Mouse (Mus musculus): ENCODE results near the gene Ptges. TPM values are rescaled to one million over a fixed set of nuclear protein-coding genes. Genes with fewer than 3 reads are reported as not detected.

The Ptges gene
- total RNA-seq, 2 experiments from 2014 or later = 1.5 to 2.6 TPM

DNA sequence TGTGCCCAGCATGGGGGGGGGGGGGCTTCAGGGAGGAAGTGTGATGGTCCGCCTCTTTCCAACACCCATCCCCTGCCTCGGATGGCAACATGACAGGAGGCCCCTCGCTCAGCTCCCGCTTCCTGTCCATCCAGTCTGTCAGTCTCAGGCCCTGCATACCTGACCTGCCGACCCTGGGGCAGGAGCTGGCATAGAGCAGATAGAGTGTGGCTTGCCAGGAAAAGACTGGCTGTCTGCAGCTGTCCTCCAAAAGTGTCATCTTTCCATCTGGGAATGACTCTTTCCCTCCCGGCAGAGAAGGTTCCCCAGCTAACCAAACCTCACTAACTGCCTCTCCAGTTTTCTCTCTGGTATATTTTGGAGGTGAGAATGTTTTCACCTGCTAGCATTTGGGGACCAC, 79.1 kb downstream of the Ptges start:
- DNase-seq = no peak

GRCm38 (mm10) chr2:30848184-30848583, 81.5 kb downstream of the Ptges start:
- DNase-seq = no peak

DNA sequence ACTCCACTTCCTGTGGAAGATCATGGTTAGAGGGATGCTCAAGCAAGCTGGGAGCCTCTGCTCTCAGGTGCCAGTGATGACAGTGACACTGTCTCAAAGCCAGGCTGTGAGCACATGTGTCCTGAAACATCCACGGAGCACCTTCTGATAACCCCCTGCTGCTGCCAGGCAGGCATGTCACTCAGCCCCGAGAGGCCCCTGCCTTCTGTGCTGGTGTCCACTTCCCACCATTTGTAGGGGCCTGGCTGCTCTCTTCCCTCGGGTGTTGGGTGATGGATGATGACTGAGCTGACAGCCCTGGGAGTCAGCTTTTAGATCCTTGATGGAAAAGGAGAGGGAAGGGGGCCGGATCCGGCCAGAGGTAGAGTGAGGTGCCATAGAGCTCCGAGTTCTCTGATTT, 82.9 kb downstream of the Ptges start:
- DNase-seq = no peak

DNA sequence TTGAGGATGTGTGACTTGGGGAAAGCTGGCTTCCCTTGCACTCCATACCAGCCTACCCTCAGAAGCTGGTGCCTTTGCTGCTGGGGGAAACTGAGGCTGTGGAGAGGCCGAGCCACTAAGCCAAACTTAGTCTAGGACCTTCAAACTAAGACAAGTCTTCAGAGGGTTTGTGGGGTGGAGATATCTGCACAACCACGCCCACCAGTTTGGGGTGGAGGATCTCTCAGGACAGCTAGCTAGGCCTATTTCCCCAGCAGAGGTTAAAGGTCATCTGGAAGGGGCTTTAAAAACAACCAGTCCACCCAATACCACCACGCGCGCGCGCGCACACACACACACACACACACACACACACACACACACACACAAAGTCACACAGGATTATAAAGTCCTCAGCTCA, 83.4 kb downstream of the Ptges start:
- DNase-seq = no peak

DNA sequence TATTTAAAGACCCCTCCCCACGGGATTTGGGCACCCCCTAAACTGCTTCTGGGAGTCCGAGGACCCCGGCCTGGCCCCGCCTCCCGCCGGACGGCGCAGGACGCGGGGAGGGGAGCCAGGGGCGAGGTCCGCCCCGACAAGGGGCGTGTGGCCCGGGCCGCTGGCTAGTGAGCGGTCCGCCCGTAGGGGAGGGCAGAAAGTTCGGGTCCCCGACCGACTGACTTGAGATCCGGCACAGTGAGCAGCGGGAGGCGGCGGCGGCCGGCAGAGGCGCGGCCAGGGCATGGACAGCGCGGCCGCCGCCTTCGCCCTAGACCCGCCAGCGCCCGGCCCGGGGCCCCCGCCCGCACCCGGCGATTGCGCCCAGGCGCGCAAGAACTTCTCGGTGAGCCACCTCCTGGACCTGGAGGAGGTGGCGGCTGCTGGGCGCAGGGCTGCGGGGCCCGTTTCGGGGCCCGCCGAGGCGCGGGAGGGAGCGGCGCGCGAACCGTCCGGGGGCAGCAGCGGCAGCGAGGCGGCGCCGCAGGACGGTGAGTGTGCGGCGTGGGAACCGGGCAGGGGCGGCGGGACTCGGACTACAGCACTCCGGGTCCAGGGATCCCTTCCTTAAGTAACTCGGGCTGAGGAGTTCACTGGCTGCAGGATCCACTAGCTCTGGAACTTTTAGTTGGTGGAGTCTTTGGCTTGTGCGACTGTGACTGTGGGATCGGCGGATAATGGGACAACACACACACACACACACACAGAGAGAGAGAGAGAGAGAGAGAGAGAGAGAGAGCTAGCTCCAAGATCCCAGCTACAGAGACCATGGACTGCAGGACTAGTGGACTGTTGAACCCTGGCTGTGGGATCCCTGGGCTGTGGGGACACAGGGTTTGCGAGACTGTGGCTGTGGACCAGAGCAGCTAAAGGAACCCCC, 84.3 kb downstream of the Ptges start:
- no peak for DNase-seq

- DNase-seq = no peak
Measured at GRCm38 (mm10) chr2:30842615-30843014, 87.0 kb downstream of the Ptges start.

Other genes with a start within 250 kb of the Ptges start
- gene 1700001O22Rik, start 126.2 kb downstream of the Ptges start, total RNA-seq (2021) = under 1 TPM; 0.49 to 0.74 TPM
- 10 to 100 TPM; 22.6 to 29.2 TPM for gene Ntmt1, start 122.0 kb downstream of the Ptges start, total RNA-seq (2021)
- 1 to 10 TPM; 6.6 to 7.4 TPM for gene Asb6, start 99.5 kb downstream of the Ptges start, total RNA-seq (2021)
- 1 to 10 TPM in 1 of 2 experiments, under 1 TPM in 1; 0.92 to 1.5 TPM for gene Prrx2, start 94.9 kb downstream of the Ptges start, total RNA-seq (2021)
- 10 to 100 TPM; 25.2 to 29.1 TPM for gene Tor1b, start 23.1 kb upstream of the Ptges start, total RNA-seq (2021)
- gene Tor1a, start 38.1 kb upstream of the Ptges start, total RNA-seq (2021) = 10 to 100 TPM in 1 of 2 experiments, 1 to 10 TPM in 1; 8.8 to 10.3 TPM
- gene BC005624, start 52.3 kb upstream of the Ptges start, total RNA-seq (2021) = 10 to 100 TPM; 19.4 to 22.9 TPM
- gene Usp20, start 52.4 kb upstream of the Ptges start, total RNA-seq (2021) = 10 to 100 TPM; 50.1 to 53.8 TPM
- gene Fnbp1, start 212.1 kb upstream of the Ptges start, total RNA-seq (2021) = 10 to 100 TPM; 52.3 to 62.0 TPM
- gene Gpr107, start 222.5 kb upstream of the Ptges start, total RNA-seq (2021) = 10 to 100 TPM; 26.2 to 27.4 TPM

All from heart, adult 18-20 months (tissue).